Mouse (Mus musculus): ENCODE results near the gene Gm44965.

Gm44965 gene

DNA sequence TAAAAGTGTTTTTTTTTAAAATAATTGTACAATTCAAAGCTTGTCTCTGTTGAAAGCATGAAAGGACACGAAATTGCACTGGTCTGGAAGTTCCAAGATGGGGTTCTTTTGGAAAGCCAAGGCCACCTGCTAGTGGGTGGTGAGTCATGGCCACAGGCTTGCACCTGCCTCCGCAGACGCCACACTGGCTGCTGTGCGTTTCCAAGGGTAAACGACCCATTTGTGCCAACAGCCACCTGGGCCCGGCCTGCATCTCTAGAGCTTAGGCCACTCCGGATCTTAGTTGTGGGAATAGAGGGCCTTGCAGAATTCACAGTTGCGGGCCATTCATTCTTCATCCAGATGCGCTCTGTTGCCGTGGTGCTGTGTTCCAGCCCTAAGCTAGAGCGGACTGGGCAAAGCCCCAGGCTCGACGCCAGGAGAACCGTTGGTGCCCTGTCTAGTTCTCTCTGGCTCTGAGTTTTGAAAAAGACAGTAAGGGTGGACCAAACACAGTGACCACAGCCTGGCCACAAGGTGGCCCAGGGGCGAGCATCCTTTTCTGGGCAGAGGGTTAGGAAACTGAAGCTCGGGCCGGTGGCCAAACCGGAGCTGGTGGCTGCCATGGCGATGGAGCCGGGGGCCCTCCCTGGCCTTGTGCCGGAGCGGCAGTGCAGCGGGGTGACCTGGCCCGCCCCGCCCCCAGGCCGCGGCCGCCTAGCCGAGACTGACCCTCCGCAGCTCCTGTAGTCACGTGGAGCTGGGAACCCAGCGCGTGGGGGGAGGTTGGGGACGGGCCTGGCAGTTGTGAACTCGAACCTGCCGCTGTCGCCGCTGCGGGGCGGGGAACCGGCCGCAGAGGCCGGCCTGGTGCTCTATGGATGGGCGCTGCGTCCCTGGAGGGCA lies at the start of gene Gm44965, which contains the start of gene Repin1:
Gm44965 (plus strand) TSS at position 784 of the 885 bp plus-strand sequence.
Repin1 (plus strand) TSS at position 726 of the 885 bp plus-strand sequence.
- DNase-seq (ENCODE audit: low read depth): no peak

DNA sequence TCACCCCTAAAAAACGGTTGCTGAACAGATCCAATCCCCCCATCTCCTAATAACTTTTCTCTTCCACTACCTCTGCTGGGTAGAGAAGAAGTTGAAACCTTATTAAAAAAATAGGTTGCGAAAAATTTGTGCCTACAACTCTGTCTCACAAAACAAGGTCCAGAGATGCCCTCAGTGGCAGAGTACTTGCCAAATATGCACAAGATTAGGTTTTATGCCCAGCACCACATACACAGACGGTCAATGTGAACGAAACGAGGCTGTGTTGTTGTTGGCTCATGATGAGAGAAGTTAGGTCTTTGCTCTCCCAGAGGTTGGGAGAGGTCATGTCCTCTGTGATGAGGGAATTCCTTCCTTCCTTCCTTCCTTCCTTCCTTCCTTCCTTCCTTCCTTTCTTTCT lies 48.5 kb upstream of the Gm44965 start:
- no peak for DNase-seq (ENCODE audit: low read depth)

DNA sequence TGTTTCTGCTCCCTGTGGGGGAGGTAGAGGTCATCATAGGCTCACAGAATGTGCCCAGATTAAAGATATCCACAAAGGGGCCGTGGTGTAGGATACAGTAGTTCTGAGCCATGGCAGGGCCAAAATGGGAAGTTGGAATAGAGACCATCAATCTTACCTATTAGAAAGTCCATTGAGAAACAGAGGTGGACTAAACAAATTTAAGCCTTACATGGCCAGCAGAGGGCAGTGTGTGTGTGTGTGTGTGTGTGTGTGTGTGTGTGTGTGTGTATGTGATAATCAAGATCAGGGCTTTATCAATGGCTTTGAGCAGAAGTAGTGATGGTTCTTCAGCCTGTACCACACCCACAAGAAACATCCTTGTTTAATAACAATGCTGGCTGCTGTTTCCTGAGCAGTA lies 47.5 kb upstream of the Gm44965 start:
- DNase-seq (ENCODE audit: low read depth): no peak

GRCm38 (mm10) chr6:48546858-48547257 lies 46.9 kb upstream of the Gm44965 start:
- no peak for DNase-seq (ENCODE audit: low read depth)

GRCm38 (mm10) chr6:48548314-48548713 lies 45.4 kb upstream of the Gm44965 start:
- no peak for DNase-seq (ENCODE audit: low read depth)

GRCm38 (mm10) chr6:48552918-48553317 lies 40.8 kb upstream of the Gm44965 start:
- peak; percentile 84 for DNase-seq (ENCODE audit: low read depth)

DNA sequence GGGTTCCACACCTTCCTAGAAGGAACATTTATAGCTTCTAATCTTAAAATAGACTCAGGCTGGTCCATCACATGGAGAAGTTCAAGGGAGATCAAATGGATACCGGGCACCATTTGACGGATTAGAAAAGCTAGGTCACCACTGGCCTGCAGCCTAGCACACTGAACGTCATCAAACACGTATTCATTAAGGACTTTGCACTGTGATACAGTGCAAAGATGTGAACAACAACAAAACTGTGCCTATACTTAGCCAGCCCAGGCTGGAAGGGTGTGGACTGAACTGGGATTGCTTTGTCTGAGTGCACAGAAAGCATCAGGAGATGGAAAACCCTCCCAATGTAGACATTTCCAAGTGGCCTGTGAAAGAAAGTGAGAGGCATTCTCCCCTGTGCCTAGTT lies 39.9 kb upstream of the Gm44965 start:
- no peak for DNase-seq (ENCODE audit: low read depth)

DNA sequence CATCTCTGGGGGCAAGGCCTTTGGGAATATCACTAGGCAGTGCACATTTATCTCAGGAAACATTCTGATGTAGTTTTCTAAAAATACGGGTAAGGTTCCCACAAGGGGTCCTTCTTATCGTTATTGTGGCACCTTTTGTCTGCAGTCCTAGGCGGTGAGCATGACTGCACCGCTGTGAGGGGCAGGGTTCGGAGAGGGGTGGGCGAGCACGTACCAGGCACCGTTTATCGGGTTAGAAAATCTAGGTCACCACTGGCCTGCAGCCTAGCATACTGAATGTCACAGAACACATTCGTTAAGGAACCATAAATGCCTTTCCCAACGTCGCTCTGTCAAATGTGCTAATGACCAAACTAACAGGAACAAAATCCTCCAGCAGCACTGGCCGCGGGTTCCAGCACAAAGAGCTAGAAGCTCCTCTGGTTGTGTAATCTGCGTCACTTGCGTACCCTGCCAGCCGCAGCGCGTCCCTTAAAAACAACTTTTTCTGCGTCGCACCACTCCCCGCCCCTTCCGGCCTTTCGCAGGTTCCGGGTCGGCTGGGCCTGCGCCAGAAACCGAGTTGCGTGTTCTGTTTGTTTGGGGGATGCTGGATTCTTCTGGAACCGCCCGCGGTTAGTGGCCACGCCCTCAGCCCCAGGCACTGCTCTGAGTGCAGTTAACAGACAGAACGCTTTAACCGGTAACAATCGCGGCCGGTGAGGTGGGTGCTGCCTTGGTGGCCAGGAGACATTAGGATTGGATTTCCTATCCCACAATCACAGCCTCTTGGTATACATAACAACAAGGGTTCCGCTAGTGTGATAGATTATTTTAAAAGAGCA lies 39.2 kb upstream of the Gm44965 start, which contains the start of gene Lrrc61:
Lrrc61 (plus strand) TSS at position 517 of the 824 bp plus-strand sequence.
- DNase-seq (ENCODE audit: low read depth): peak; percentile 66

- DNase-seq (ENCODE audit: low read depth): no peak
These were observed 38.4 kb upstream of the Gm44965 start for GRCm38 (mm10) chr6:48555104-48555890.

DNA sequence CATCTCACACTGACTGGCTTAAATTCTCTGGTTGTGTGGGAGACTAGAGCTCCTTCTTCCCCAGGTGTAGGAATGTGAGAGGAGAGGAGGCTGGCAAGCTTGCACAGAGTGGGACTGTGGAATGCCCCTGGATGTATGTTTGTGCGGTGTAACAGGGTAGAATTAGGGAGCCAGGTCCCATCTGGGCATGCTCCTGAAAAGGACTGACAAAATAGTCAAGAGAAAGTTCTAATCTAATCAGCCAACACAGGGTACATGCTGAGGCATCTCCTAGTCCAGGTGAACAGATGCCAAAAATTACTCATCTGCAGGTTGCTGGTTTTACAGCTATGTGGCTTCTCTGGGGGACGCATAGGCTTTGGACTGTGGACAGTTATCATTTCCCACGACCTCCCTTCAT lies 37.8 kb upstream of the Gm44965 start:
- no peak for DNase-seq (ENCODE audit: low read depth)

DNA sequence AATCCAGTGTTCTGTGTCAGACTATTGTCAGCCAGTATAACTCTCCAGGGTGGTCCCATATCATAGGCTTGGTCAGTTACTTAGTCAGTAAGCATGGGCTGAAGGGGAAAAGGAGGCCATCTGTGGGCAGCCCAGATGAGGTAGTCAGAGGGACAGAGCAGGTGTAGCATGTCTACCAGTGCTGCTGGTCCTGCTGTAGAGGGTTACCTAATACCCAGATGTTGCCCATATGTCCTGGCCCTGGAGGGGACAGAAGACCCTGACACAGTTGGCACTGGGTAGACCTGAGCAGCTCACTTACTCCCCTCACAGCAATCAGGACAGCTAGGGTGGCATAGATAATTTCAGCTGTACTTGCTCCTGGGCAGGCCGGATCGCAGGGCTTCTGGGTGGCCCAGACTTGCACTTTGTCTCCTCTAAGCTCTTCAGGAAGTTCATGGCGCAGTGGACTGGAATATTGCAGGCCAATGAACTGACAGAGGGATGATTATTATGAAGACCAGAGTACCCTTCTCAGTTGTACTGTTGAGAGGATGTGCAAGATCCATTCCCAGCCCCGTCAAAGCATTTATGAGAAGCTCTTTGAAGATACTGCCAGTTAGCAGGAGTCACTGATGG lies 27.9 kb upstream of the Gm44965 start:
- DNase-seq (ENCODE audit: low read depth): no peak

DNA sequence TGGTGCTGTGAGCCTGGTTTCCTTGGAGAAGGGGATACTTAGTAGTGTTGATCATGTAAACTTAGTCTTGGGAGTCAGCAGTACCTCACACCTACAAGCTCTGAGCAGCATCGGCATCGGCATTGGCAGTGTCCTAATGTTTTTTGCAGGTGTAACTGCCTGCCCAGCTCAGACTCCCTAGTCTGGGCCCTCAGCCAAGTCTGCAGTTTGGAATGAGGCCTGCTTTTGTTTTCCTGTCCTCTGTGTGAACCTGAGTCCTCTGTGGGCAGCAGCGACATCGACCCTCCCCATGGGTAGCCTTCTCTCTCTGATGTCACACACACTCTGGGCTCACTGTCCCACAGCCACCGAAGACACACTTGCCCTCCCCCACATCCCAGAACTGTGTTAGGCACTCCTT lies 27.4 kb upstream of the Gm44965 start:
- DNase-seq (ENCODE audit: low read depth): no peak

DNA sequence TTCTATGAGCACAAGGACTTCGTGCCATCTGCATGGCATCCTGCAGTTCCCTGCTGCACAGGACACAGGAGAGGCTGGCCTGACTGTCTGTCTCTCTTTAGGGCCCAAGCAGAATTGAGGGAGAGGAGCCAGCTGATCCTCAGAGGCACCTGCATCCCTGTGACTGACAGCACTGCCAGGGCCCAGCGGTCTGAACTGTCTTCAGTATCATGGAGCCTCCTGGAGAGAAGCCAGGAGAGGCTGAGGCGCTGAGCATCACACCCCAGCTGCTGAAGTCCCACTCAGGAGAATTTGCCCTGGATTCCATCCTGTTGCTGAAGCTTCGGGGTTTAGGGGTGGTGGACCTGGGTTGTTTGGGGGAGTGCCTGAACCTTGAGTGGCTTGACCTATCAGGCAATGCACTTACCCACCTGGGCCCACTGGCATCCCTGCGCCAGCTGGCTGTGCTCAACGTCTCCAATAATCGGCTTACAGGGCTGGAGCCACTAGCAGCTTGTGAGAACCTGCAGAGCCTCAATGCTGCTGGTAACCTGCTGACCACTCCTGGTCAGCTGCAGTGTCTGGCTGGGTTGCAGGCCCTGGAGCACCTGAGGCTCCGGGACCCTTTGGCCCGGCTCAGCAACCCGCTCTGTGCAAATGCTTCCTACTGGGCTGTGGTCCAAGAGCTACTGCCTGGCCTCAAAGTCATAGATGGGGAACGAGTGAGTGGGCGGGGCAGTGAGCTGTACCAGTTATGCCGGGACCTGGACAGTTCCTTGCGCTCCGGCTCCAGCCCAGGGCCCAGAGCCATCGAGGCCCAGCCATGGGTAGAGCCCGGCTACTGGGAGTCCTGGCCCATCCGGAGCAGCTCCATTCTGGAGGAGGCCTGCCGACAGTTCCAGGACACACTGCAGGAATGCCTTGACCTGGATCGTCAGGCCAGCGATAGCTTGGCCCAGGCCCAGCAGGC lies 25.4 kb upstream of the Gm44965 start:
- DNase-seq (ENCODE audit: low read depth): no peak

DNA sequence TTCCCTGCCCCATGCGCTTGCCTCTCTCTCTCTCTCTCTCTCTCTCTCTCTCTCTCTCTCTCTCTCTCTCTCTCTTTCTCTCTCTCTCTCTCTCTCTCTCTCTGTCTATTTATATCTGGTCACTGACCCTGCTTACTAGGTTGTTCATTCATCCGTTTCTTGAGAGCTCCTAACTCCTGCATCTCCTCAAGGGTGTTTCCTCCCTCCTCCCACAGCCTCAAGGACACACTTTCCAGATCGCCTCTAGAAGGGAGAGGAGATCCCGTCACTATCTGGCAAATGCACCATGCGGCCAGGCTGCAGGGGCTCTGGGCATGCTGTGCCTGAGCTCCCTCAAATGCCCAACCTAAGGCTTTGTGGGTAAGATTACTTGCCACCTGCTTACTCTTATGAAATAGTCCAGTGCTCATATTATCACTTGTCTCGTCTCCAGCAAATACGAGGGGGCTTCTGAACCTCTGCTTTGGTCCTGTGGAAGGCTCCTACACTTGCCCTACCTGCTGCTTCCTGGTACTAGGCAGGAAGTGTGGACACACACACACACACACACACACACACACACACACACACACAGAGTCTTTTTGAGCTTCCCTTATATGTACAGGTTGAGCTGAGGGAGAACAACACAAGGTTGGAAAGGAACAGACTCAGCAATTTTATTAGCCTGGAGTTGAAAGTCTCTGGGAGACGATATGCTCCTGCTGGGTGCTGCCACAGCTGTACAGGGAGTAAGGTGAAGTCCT lies 24.5 kb upstream of the Gm44965 start:
- DNase-seq (ENCODE audit: low read depth): no peak

DNA sequence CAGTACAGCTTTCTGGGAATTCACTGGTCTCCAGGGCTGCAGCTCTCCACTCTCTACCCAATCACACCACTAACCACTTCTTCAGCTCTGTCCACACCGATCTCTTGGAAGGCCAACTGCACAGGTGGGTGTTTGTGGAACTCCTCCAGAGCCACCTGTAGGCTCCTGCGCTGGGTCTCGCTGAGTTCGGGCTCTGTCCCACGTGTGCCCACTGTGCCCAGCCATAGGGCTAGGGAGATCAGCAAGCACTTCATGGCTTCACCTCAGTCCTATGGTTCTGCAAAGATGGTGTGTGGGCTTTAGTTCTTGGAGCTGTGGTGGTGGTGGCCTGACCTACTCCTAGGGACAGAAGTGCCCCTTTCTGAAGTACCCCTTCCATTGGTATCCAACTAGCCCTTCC lies 21.7 kb upstream of the Gm44965 start:
- no peak for DNase-seq (ENCODE audit: low read depth)

GRCm38 (mm10) chr6:48572572-48573061 lies 21.1 kb upstream of the Gm44965 start, which contains the start of gene Rarres2:
Rarres2 (minus strand) TSS chr6:48572789.
- no peak for DNase-seq (ENCODE audit: low read depth)

- DNase-seq (ENCODE audit: low read depth): no peak
These were observed 20.5 kb upstream of the Gm44965 start for GRCm38 (mm10) chr6:48573280-48573679.

DNA sequence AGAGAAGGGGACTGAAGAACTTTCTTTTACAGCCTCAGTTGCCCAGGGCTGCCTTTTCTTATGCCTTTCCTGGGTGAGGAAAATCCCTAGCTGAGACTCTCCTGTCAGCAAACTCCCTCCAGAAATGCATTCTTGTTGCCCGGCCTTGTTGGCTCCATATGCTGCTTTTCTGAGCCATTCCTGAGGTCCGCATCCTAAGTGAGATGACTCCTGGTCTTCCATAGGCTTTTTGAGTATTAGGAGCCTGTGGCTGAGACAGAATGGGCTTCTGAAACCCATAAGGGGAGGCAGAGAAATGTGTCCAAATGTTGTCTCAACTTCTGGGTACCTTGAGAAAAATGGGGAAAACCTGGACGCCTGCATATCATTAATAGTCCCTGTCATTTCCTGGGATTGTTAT lies 19.8 kb upstream of the Gm44965 start:
- DNase-seq (ENCODE audit: low read depth): no peak

DNA sequence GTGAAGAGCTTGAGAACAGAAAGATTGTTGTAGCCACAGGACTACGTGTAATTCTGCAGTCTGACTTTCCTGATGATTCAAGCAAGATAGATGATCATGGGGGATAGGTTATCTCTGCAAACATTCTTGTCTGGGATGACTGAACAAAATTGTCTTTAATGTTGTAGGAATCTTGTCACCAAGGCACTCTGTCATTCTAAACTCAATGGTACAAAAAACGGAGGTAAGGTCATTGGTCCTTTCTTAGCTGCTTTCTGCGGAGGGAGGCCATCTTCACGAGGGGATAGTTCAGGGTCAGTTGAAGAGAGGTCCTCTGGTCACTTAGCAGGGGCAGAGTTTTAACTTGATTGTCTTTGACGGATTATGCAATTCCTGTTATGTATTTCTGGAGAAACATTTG lies 15.0 kb upstream of the Gm44965 start:
- DNase-seq (ENCODE audit: low read depth): no peak

All from c-Kit-positive CD71-positive TER-119-negative erythroid progenitor cells, embryonic 14.5 days (primary cell).